Mouse (Mus musculus): ENCODE data around the gene Ifi213. TPM values are rescaled to one million over a fixed set of nuclear protein-coding genes. Genes with fewer than 3 reads are reported as not detected.

Gene Ifi213
- 0.25 TPM in 1 of 2 replicates, not detected in the other for polyA plus RNA-seq (2021; fragmentation: Nextera tagmentation)
- long read RNA-seq, experiment 1: 0 reads
- long read RNA-seq, experiment 2: 0 reads

DNA sequence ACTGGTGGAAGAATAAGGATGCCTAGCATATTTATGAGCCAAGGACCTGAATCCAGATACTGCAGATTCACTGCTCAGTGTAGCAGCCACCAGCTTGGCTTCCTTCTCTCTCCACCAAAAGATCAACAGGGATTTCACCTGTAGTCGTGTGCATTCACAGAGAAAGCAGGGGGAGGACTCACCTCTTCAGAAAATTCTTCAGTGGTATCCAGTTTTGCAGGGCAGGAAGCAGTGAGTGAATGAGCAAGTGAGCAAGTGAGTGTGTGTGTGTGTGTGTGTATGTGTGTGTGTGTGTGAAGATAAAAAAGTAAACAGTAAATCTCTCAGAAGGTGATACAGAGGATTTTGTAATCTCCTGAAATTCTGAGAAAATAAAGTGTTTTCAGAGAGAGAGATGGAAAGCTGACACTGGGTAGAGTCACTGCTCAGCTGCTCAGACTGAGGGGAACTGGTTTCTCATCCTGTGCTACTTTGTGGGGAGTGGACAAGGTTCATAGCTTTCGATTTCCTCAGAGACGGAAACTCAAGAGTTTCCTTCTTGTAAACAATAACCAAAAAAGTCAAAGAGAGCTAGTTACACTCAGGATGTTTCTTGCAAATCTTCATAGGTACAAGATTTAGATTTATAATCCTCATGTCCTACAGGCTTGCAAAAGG is at the start of gene Ifi213:
TSS of gene Ifi213 (minus strand) at position 437 of the 657 bp plus-strand sequence.

DNA sequence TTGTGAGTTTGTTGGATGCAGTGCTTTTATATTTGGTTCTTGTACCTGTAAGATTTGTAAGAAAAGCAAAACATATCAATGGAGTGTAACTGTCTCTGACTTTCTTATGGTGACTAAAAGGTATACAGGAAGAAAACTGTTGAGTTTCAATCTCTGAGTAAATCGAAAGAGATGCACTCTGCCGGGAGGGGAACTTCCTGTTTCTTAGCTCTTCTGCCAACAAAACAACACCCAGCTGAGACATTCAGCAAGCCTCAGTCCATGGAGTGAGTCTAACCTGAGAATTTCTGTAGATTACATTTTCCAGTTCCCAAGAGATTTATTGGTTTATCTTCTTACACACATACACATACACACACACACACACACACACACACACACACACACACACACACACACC is 31.5 kb upstream of the Ifi213 start, which contains the start of gene Ifi209:
TSS of gene Ifi209 (plus strand) at position 296 of the 400 bp plus-strand sequence.

DNA sequence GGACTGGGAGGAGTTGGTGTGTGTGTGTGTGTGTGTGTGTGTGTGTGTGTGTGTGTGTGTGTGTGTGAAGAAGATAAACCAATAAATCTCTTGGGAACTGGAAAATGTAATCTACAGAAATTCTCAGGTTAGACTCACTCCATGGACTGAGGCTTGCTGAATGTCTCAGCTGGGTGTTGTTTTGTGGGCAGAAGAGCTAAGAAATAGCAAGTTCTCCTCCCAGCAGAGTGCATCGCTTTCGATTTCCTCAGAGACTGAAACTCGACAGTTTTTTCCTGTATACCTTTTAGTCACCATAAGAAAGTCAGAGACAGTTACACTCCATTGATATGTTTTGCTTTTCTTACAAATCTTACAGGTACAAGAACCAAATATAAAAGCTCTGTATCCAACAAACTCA is 63.3 kb downstream of the Ifi213 start, which contains the start of gene Ifi214:
TSS of gene Ifi214 (minus strand) at position 167 of the 400 bp plus-strand sequence.

Small RNA genes lying within 50 kb of the gene (microRNA-seq; reads per million reads assigned to microRNA genes)
- gene Gm44339 (not detected), gene Gm44481 (not detected)

Other genes starting within 250 kb of the Ifi213 start
- gene Aim2, start 248.4 kb downstream of the Ifi213 start, polyA plus RNA-seq (2021; fragmentation: Nextera tagmentation): 1.9 and 2.2 TPM in 2 replicates
- gene Cadm3, start 231.6 kb downstream of the Ifi213 start, polyA plus RNA-seq (2021; fragmentation: Nextera tagmentation): 165 and 293 TPM in 2 replicates
- not detected in 2 replicates for gene Ifi206, start 108.2 kb downstream of the Ifi213 start, polyA plus RNA-seq (2021; fragmentation: Nextera tagmentation)
- gene Ifi214, start 63.3 kb downstream of the Ifi213 start, polyA plus RNA-seq (2021; fragmentation: Nextera tagmentation): not detected in 2 replicates
- gene Ifi209, start 31.6 kb upstream of the Ifi213 start, polyA plus RNA-seq (2021; fragmentation: Nextera tagmentation): 0.13 and 0.24 TPM in 2 replicates
- gene Ifi208, start 74.4 kb upstream of the Ifi213 start, polyA plus RNA-seq (2021; fragmentation: Nextera tagmentation): not detected in 2 replicates
- gene Ifi207, start 142.5 kb upstream of the Ifi213 start, polyA plus RNA-seq (2021; fragmentation: Nextera tagmentation): 0.04 and 0.06 TPM in 2 replicates
- gene Ifi204, start 167.7 kb upstream of the Ifi213 start, polyA plus RNA-seq (2021; fragmentation: Nextera tagmentation): 0.25 and 0.54 TPM in 2 replicates

Measured in layer of hippocampus, adult 6 months (tissue).